16 mouse cellular contexts compared by ENCODE assay signal in the genomic region with DNA sequence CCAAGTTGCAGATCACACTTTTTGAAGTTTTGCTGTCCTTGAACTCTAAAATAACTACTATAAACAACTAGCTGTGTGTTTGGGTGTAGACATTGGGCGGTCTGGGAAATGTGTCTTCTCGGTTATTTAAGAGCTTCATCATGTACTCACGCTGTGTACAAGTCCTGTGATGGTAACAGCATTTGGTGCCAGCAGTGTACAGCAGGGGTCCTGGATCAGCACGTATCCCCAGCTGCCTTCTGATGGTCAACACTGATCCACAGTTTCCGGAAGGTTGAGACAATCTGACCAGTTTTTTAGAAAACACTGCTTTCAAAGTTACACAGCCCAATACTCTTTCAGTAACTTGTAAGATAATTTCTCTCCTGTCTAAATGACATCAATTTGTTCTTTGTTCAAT.
"Had no signal": no experiment of that assay in that cellular context is flagged by ENCODE, and none has a peak within 500 bp of the region (broad histone marks: within the 10 kb centered on the region; RNA-seq: fewer than 3 reads in every experiment).

No protein-coding gene starts in this region.

- H3K36me3 ChIP-seq: limb, embryonic 13.5 days; liver, embryonic 15.5 days; midbrain, embryonic 10.5 days; neural tube, embryonic 13.5 days had no signal

- H3K4me2 ChIP-seq: limb, embryonic 13.5 days; liver, embryonic 11.5 days; liver, embryonic 15.5 days; neural tube, embryonic 13.5 days had no signal

- H3K4me1 ChIP-seq: liver, embryonic 15.5 days; neural tube, embryonic 13.5 days had no signal

- H3K9ac ChIP-seq: limb, embryonic 13.5 days; liver, embryonic 15.5 days; neural tube, embryonic 13.5 days had no signal

- ATAC-seq: lung, postnatal 0 days; midbrain, embryonic 16.5 days had no signal

- H3K9me3 ChIP-seq: limb, embryonic 13.5 days; liver, embryonic 15.5 days; midbrain, embryonic 10.5 days; neural tube, embryonic 13.5 days had no signal

- H3K27ac ChIP-seq: left cerebral cortex, adult 2 months; limb, embryonic 13.5 days; liver, embryonic 15.5 days; midbrain, embryonic 10.5 days; neural tube, embryonic 13.5 days had no signal

- H3K4me3 ChIP-seq: left cerebral cortex, adult 2 months; limb, embryonic 13.5 days; liver, embryonic 15.5 days; midbrain, embryonic 10.5 days; neural tube, embryonic 13.5 days had no signal

- DNase-seq: kidney, postnatal 25 days; lung, adult 2 months; lung, postnatal 4 days; retina, postnatal 1 day; right cerebral cortex, postnatal 4 days; spleen, adult 18-20 months; thymus, adult 18-20 months; thymus, postnatal 25 days had no signal

- H3K27me3 ChIP-seq: limb, embryonic 13.5 days; liver, embryonic 15.5 days; neural tube, embryonic 13.5 days had no signal
